Mouse (Mus musculus) thymus, adult 2 months (tissue): ENCODE results near the gene Plekhb1. TPM values are rescaled to one million over a fixed set of nuclear protein-coding genes. Genes with fewer than 3 reads are reported as not detected.

Experiments
- DNase-seq: peaks from one replicate; pipeline ENCODE4 v3.0.0; 2021
- H3K27ac ChIP-seq: fragments of 200-500 bp; 2 replicates; pipeline ENCODE4 v1.5.1; 2012; ENCODE audit warnings: low read length, control low read depth; ENCODE audit not compliant: control insufficient read depth, insufficient read depth
- H3K27me3 ChIP-seq: fragments of 200-500 bp; 2 replicates; pipeline ENCODE4 v1.6.1; 2012; ENCODE audit warnings: mild to moderate bottlenecking, low read length, moderate library complexity, mixed read lengths; ENCODE audit not compliant: control insufficient read depth, insufficient read depth
- H3K36me3 ChIP-seq: fragments of 200-500 bp; 2 replicates; pipeline ENCODE4 v1.6.1; 2012; ENCODE audit warnings: mild to moderate bottlenecking, low read length, moderate library complexity; ENCODE audit not compliant: control insufficient read depth, insufficient read depth
- H3K4me1 ChIP-seq: fragments of 200-500 bp; replicated peaks from 2 replicates; pipeline ENCODE4 v1.6.1; 2012; ENCODE audit warnings: low read length; ENCODE audit not compliant: control insufficient read depth, insufficient read depth
- H3K4me3 ChIP-seq: fragments of 200-500 bp; 2 replicates; pipeline ENCODE4 v1.5.1; 2012; ENCODE audit warnings: mild to moderate bottlenecking, low read length, control low read depth, moderate library complexity; ENCODE audit not compliant: control insufficient read depth, insufficient read depth
- CTCF ChIP-seq: fragments of 200-500 bp; IDR thresholded peaks from 2 replicates; pipeline ENCODE4 v1.5.1; 2012; ENCODE audit warnings: mild to moderate bottlenecking, control low read depth, low read length, moderate library complexity, borderline replicate concordance; ENCODE audit not compliant: control insufficient read depth, poor library complexity, insufficient read depth; ENCODE audit errors: extremely low read depth
- POLR2A ChIP-seq: fragments of 200-500 bp; IDR thresholded peaks from 2 replicates; pipeline ENCODE4 v1.6.1; 2012; ENCODE audit warnings: mild to moderate bottlenecking, low read length, control low read depth, moderate library complexity; ENCODE audit not compliant: control insufficient read depth, poor library complexity, insufficient read depth; ENCODE audit errors: extremely low read depth
- WGBS: fragments of 180-500 bp; shearing (Covaris S2); methylation state at CpG from one replicate; pipeline ENCODE4 v1.1.7; 2018; 5-methylcytosine and 5-hydroxymethylcytosine counted together
- polyA plus RNA-seq: library from polyadenylated mRNA; depleted of rRNA; stranded (reverse); fragments of >200 nt; gene quantifications from 2 replicates; pipeline ENCODE4 v1.2.3, GENCODE M21; 2012

The Plekhb1 gene
- polyA plus RNA-seq, 1 experiment, result 82.2 TPM

- Histone ChIP-seq H3K36me3 (no peaks in the 10 kb centered on the region), H3K4me3 (no peak overlapping the region), H3K27ac (no peak overlapping the region), H3K4me1 (no peaks in the 10 kb centered on the region), H3K27me3 (no peaks in the 10 kb centered on the region)
- WGBS, result 45% methylated on average over 13 of the region's 13 CpGs
- DNase-seq, result peak; percentile 68
- TF ChIP-seq CTCF (peak; percentile 82; the same call in 1 of the 2 replicates), POLR2A (no peak)
These were observed 23.1 kb upstream of the Plekhb1 start for GRCm38 (mm10) chr7:100685061-100686030.

GRCm38 (mm10) chr7:100684538-100684937 is 22.3 kb upstream of the Plekhb1 start:
- no peaks in the 10 kb centered on the region for H3K36me3 ChIP-seq
- WGBS, result 56% methylated on average over 7 of the region's 7 CpGs
- H3K27me3 ChIP-seq, result no peaks in the 10 kb centered on the region
- no peak overlapping the region for H3K4me3 ChIP-seq
- TF ChIP-seq CTCF (no peak), POLR2A (no peak)
- H3K27ac ChIP-seq, result no peak overlapping the region
- H3K4me1 ChIP-seq, result no peaks in the 10 kb centered on the region
- DNase-seq, result peak; percentile 51

- no peaks in the 10 kb centered on the region for H3K36me3 ChIP-seq
- WGBS, result 82% methylated on average over 5 of the region's 5 CpGs
- no peak overlapping the region for H3K27ac ChIP-seq
- no peaks in the 10 kb centered on the region for H3K27me3 ChIP-seq
- no peak overlapping the region for H3K4me3 ChIP-seq
- H3K4me1 ChIP-seq, result no peaks in the 10 kb centered on the region
- no peak for TF ChIP-seq CTCF
- no peak for TF ChIP-seq POLR2A
- no peak for DNase-seq
These were observed 21.9 kb upstream of the Plekhb1 start for GRCm38 (mm10) chr7:100684081-100684480.

GRCm38 (mm10) chr7:100683241-100683640 is 21.0 kb upstream of the Plekhb1 start:
- Histone ChIP-seq H3K4me3 (no peak overlapping the region), H3K4me1 (no peaks in the 10 kb centered on the region), H3K27me3 (no peaks in the 10 kb centered on the region), H3K36me3 (no peaks in the 10 kb centered on the region), H3K27ac (no peak overlapping the region)
- DNase-seq, result no peak
- 100% methylated on average over 1 of the region's 1 CpGs for WGBS
- no peak for TF ChIP-seq CTCF
- TF ChIP-seq POLR2A, result no peak

- TF ChIP-seq POLR2A (no peak), CTCF (no peak)
- WGBS, result 65% methylated on average over 5 of the region's 5 CpGs
- Histone ChIP-seq H3K4me3 (no peak overlapping the region), H3K4me1 (no peaks in the 10 kb centered on the region), H3K27me3 (no peaks in the 10 kb centered on the region), H3K36me3 (no peaks in the 10 kb centered on the region), H3K27ac (no peak overlapping the region)
- DNase-seq, result no peak
These were observed 18.9 kb upstream of the Plekhb1 start for GRCm38 (mm10) chr7:100681132-100681531.

GRCm38 (mm10) chr7:100678948-100679880 is 17.0 kb upstream of the Plekhb1 start:
- Histone ChIP-seq H3K4me1 (no peaks in the 10 kb centered on the region), H3K36me3 (no peaks in the 10 kb centered on the region), H3K4me3 (no peak overlapping the region), H3K27ac (no peak overlapping the region), H3K27me3 (no peaks in the 10 kb centered on the region)
- DNase-seq, result no peak
- TF ChIP-seq POLR2A (no peak), CTCF (no peak)
- WGBS, result 71% methylated on average over 15 of the region's 15 CpGs
